21 mouse cellular contexts compared by ENCODE assay signal in the genomic region with DNA sequence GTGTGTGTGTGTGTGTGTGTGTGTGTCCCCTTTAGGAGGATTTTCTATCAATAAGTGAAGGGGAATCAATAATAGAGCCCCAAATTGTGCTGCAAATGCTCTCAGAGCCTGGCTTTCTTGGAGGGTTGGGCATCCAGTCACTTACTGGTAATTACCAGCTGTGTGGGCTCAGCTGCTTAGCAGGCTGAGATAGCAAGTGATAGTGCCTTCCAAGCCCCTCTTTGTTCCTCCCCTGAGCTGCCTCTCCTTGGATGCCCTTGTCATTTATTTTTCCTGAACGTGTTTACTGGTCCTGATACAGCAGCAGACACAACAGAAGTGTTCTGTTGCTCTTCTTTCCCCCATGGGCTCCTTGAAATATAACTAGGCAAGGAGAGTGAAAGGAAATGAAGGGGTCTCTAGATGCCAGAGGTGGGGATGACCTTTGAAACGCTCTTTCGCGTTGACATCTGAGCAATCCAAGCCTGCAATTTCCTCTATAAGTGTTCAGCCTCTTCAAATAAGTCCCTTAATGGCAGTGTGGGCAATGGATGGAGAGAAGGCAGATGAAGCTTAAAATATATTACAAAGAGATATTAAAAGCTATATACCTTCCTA.
A peak's percentile ranks its signal among the peaks of the same experiment; 100 is the strongest.
DNase-seq lines count a peak whose midpoint lies in the region; ATAC-seq lines count a peak whose summit lies in the region.
"Had no signal": no experiment of that assay in that cellular context is flagged by ENCODE, and none has a peak within 500 bp of the region (broad histone marks: within the 10 kb centered on the region; RNA-seq: fewer than 3 reads in every experiment).

No protein-coding gene starts in this region.

- no peaks in the 10 kb centered on the region for H3K36me3 ChIP-seq in midbrain, embryonic 10.5 days
- H3K36me3 ChIP-seq in midbrain, embryonic 16.5 days (ENCODE audit: control insufficient read depth, insufficient read depth, low read length): no peaks in the 10 kb centered on the region
- no peaks in the 10 kb centered on the region for H3K36me3 ChIP-seq in hindbrain, embryonic 14.5 days (replicated peaks; ENCODE audit: control insufficient read depth, insufficient read depth)
- no peaks in the 10 kb centered on the region for H3K36me3 ChIP-seq in neural tube, embryonic 13.5 days
- H3K36me3 ChIP-seq in kidney, embryonic 15.5 days: no peaks in the 10 kb centered on the region
- H3K36me3 ChIP-seq: limb, embryonic 10.5 days had no signal

- ATAC-seq in midbrain, embryonic 16.5 days: no peak
- ATAC-seq in hindbrain, embryonic 14.5 days (ENCODE audit: low FRiP score): peak; percentile 57; the same call in 1 of the 2 replicates
- ATAC-seq in neural tube, embryonic 13.5 days (ENCODE audit: low read depth): peak; percentile 84
- no peak for ATAC-seq in kidney, embryonic 15.5 days (replicated peaks; ENCODE audit: low FRiP score)
- ATAC-seq: CD4-positive, CD25-positive, alpha-beta regulatory T cell, adult 4 months; liver, postnatal 0 days; Patski had no signal

- H3K9ac ChIP-seq in midbrain, embryonic 16.5 days (ENCODE audit: low read depth, low read length): no peak overlapping the region
- no peak overlapping the region for H3K9ac ChIP-seq in hindbrain, embryonic 14.5 days
- no peak overlapping the region for H3K9ac ChIP-seq in neural tube, embryonic 13.5 days
- no peak overlapping the region for H3K9ac ChIP-seq in kidney, embryonic 15.5 days
- H3K9ac ChIP-seq: liver, postnatal 0 days had no signal

- no peaks in the 10 kb centered on the region for H3K4me1 ChIP-seq in midbrain, embryonic 10.5 days
- no peaks in the 10 kb centered on the region for H3K4me1 ChIP-seq in midbrain, embryonic 16.5 days (ENCODE audit: control insufficient read depth, insufficient read depth, low read length)
- no peaks in the 10 kb centered on the region for H3K4me1 ChIP-seq in hindbrain, embryonic 14.5 days (replicated peaks; ENCODE audit: control insufficient read depth, insufficient read depth, low read length)
- H3K4me1 ChIP-seq in neural tube, embryonic 13.5 days (replicated peaks): 0 out of 2 replicates have a peak, but pooled peaks cover 15% of the 10 kb centered on the region
- no peaks in the 10 kb centered on the region for H3K4me1 ChIP-seq in kidney, embryonic 15.5 days
- H3K4me1 ChIP-seq: limb, embryonic 10.5 days had no signal

- 74% methylated on average over 4 of the region's 4 CpGs for WGBS in midbrain, embryonic 10.5 days
- 68% methylated on average over 4 of the region's 4 CpGs for WGBS in midbrain, embryonic 16.5 days
- 44% methylated on average over 4 of the region's 4 CpGs for WGBS in hindbrain, embryonic 14.5 days
- WGBS in neural tube, embryonic 13.5 days: 48% methylated on average over 4 of the region's 4 CpGs
- 58% methylated on average over 4 of the region's 4 CpGs for WGBS in kidney, embryonic 15.5 days

- H3K27me3 ChIP-seq in midbrain, embryonic 10.5 days (ENCODE audit: low read depth, poor library complexity, severe bottlenecking): no peaks in the 10 kb centered on the region
- H3K27me3 ChIP-seq in midbrain, embryonic 16.5 days (ENCODE audit: control insufficient read depth, insufficient read depth, low read depth, low read length): no peaks in the 10 kb centered on the region
- no peaks in the 10 kb centered on the region for H3K27me3 ChIP-seq in hindbrain, embryonic 14.5 days (ENCODE audit: control insufficient read depth, insufficient read depth, low read length)
- no peaks in the 10 kb centered on the region for H3K27me3 ChIP-seq in neural tube, embryonic 13.5 days
- H3K27me3 ChIP-seq in kidney, embryonic 15.5 days: no peaks in the 10 kb centered on the region

- no peak overlapping the region for H3K4me2 ChIP-seq in midbrain, embryonic 16.5 days (ENCODE audit: low read length)
- no peak overlapping the region for H3K4me2 ChIP-seq in hindbrain, embryonic 14.5 days (replicated peaks)
- no peak overlapping the region for H3K4me2 ChIP-seq in neural tube, embryonic 13.5 days
- H3K4me2 ChIP-seq in kidney, embryonic 15.5 days: no peak overlapping the region
- H3K4me2 ChIP-seq: heart, embryonic 11.5 days had no signal

- H3K4me3 ChIP-seq in midbrain, embryonic 10.5 days: no peak overlapping the region
- H3K4me3 ChIP-seq in midbrain, embryonic 16.5 days (ENCODE audit: low read depth, low read length): no peak overlapping the region
- no peak overlapping the region for H3K4me3 ChIP-seq in hindbrain, embryonic 14.5 days (replicated peaks; ENCODE audit: low read length)
- no peak overlapping the region for H3K4me3 ChIP-seq in neural tube, embryonic 13.5 days
- H3K4me3 ChIP-seq in kidney, embryonic 15.5 days (replicated peaks): no peak overlapping the region
- H3K4me3 ChIP-seq: limb, embryonic 10.5 days had no signal

- peak; percentile 3 for DNase-seq in embryo, embryonic 11 days
- no peak for DNase-seq in embryo, embryonic 10.5 days (ENCODE audit: low spot score)
- DNase-seq in midbrain, embryonic 10.5 days (ENCODE audit: low spot score): no peak
- no peak for DNase-seq in hindbrain, embryonic 14.5 days (ENCODE audit: low spot score)
- DNase-seq in thymus, postnatal 10 days (ENCODE audit: low spot score in 2 of 2): no peak
- DNase-seq: adrenal gland, postnatal 10 days; cerebellum, adult 11 months; cerebellum, postnatal 10 days; heart, postnatal 10 days; kidney, adult 8-10 months; kidney, postnatal 25 days; liver, postnatal 0 days; lung, postnatal 14 days had no signal

- no peaks in the 10 kb centered on the region for H3K9me3 ChIP-seq in midbrain, embryonic 10.5 days (replicated peaks)
- H3K9me3 ChIP-seq in midbrain, embryonic 16.5 days (replicated peaks; ENCODE audit: control insufficient read depth, low read length, poor library complexity, severe bottlenecking): no peaks in the 10 kb centered on the region
- H3K9me3 ChIP-seq in hindbrain, embryonic 14.5 days (ENCODE audit: control insufficient read depth, low read length): no peaks in the 10 kb centered on the region
- H3K9me3 ChIP-seq in neural tube, embryonic 13.5 days: no peaks in the 10 kb centered on the region
- no peaks in the 10 kb centered on the region for H3K9me3 ChIP-seq in kidney, embryonic 15.5 days (replicated peaks)
- H3K9me3 ChIP-seq: limb, embryonic 10.5 days had no signal

- H3K27ac ChIP-seq in midbrain, embryonic 10.5 days (replicated peaks): peak overlapping the region; percentile 55; the same call in 1 of the 2 replicates
- H3K27ac ChIP-seq in midbrain, embryonic 16.5 days (ENCODE audit: low read length): no peak overlapping the region
- peak overlapping the region; percentile 57 for H3K27ac ChIP-seq in hindbrain, embryonic 14.5 days
- H3K27ac ChIP-seq in neural tube, embryonic 13.5 days (replicated peaks): peak overlapping the region; percentile 57
- no peak overlapping the region for H3K27ac ChIP-seq in kidney, embryonic 15.5 days
- H3K27ac ChIP-seq: limb, embryonic 10.5 days; stomach, postnatal 0 days had no signal

Comparison
In these comparisons a context has a peak if more than half of its experiments do, and no peak if none do; other contexts are left out.
1. H3K27ac ChIP-seq: peak in midbrain, embryonic 10.5 days (single experiment), hindbrain, embryonic 14.5 days (single experiment) and neural tube, embryonic 13.5 days (single experiment); none in midbrain, embryonic 16.5 days (single experiment) and kidney, embryonic 15.5 days (single experiment).
2. ATAC-seq: peak in hindbrain, embryonic 14.5 days (single experiment) and neural tube, embryonic 13.5 days (single experiment); none in midbrain, embryonic 16.5 days (single experiment) and kidney, embryonic 15.5 days (single experiment).